Mouse (Mus musculus): Measurements from ENCODE around the gene Zdhhc8.
"Not testable (repeated sequence)": the region's sequence is repeated elsewhere in the genome, so short reads cannot be mapped to it uniquely, and the experiment has no call there.

The Zdhhc8 gene

GRCm38 (mm10) chr16:18197881-18198280 is 37.1 kb downstream of the Zdhhc8 start:
- no peak for DNase-seq (ENCODE audit: low read depth)

GRCm38 (mm10) chr16:18195561-18195960 is 39.4 kb downstream of the Zdhhc8 start:
- not testable (repeated sequence) for DNase-seq (ENCODE audit: low read depth)

GRCm38 (mm10) chr16:18195068-18195467 is 39.9 kb downstream of the Zdhhc8 start:
- peak; percentile 80 for DNase-seq (ENCODE audit: low read depth)

- DNase-seq (ENCODE audit: low read depth): no peak
Measured at GRCm38 (mm10) chr16:18194208-18194985, 40.5 kb downstream of the Zdhhc8 start.

- no peak for DNase-seq (ENCODE audit: low read depth)
Measured at GRCm38 (mm10) chr16:18191006-18191405, 43.9 kb downstream of the Zdhhc8 start.

- no peak for DNase-seq (ENCODE audit: low read depth)
Measured at GRCm38 (mm10) chr16:18187221-18187620, 47.7 kb downstream of the Zdhhc8 start.

- DNase-seq (ENCODE audit: low read depth): no peak
Measured at GRCm38 (mm10) chr16:18186798-18187197, 48.1 kb downstream of the Zdhhc8 start.

GRCm38 (mm10) chr16:18185715-18186449 is 49.1 kb downstream of the Zdhhc8 start:
- no peak for DNase-seq (ENCODE audit: low read depth)

- peak; percentile 63 for DNase-seq (ENCODE audit: low read depth)
Measured at GRCm38 (mm10) chr16:18182766-18183165, 52.2 kb downstream of the Zdhhc8 start.

- no peak for DNase-seq (ENCODE audit: low read depth)
Measured at GRCm38 (mm10) chr16:18181398-18181797, 53.5 kb downstream of the Zdhhc8 start.

GRCm38 (mm10) chr16:18179591-18179990 is 55.3 kb downstream of the Zdhhc8 start:
- DNase-seq (ENCODE audit: low read depth): no peak

- DNase-seq (ENCODE audit: low read depth): peak; percentile 66
Measured at GRCm38 (mm10) chr16:18176758-18177157, 58.2 kb downstream of the Zdhhc8 start.

GRCm38 (mm10) chr16:18175817-18176541 is 59.0 kb downstream of the Zdhhc8 start:
- DNase-seq (ENCODE audit: low read depth): peak; percentile 81

GRCm38 (mm10) chr16:18173788-18174187 is 61.1 kb downstream of the Zdhhc8 start:
- DNase-seq (ENCODE audit: low read depth): no peak

GRCm38 (mm10) chr16:18173231-18173630 is 61.7 kb downstream of the Zdhhc8 start:
- DNase-seq (ENCODE audit: low read depth): no peak

- DNase-seq (ENCODE audit: low read depth): peak; percentile 75
Measured at GRCm38 (mm10) chr16:18172266-18172855, 62.6 kb downstream of the Zdhhc8 start.
